Mouse (Mus musculus) ES-E14 (cell line): Measurements from ENCODE around the gene Hnf1a. TPM values are rescaled to one million over a fixed set of nuclear protein-coding genes. Genes with fewer than 3 reads are reported as not detected.

Experiments
- DNase-seq: peaks from one replicate; pipeline ENCODE4 v3.0.0-alpha.2; 2013; ENCODE audit warnings: low read depth, low spot score
- H3K27ac ChIP-seq: 2 replicates; pipeline ENCODE4 v1.5.1; 2012; ENCODE audit warnings: low read depth, mild to moderate bottlenecking, low read length, moderate library complexity, mixed read lengths; ENCODE audit not compliant: poor library complexity, insufficient read depth, severe bottlenecking
- H3K36me3 ChIP-seq: 2 replicates; pipeline ENCODE4 v1.6.1; 2012; ENCODE audit warnings: mild to moderate bottlenecking, low read length, moderate library complexity, mixed read lengths; ENCODE audit not compliant: control insufficient read depth, poor library complexity, insufficient read depth, severe bottlenecking
- H3K4me1 ChIP-seq, 2 experiments: fragments of 150-350 bp in 1 of 2; sonication (generic) in 1 of 2; 2 replicates each; pipeline ENCODE4 v1.6.1; 2012; ENCODE audit warnings: low read length in 2 of 2, mild to moderate bottlenecking in 1 of 2, mixed read lengths in 1 of 2; ENCODE audit not compliant: control insufficient read depth in 2 of 2, insufficient read depth in 2 of 2, poor library complexity in 1 of 2
- H3K4me3 ChIP-seq, 2 experiments: fragments of 150-350 bp in 1 of 2; sonication (generic) in 1 of 2; 2 replicates each; pipeline ENCODE4 v1.5.1; 2012; ENCODE audit warnings: low read length in 2 of 2, low read depth in 1 of 2, mild to moderate bottlenecking in 1 of 2, mixed read lengths in 1 of 2; ENCODE audit not compliant: insufficient read depth in 1 of 2, poor library complexity in 1 of 2, severe bottlenecking in 1 of 2
- H3K9ac ChIP-seq: 2 replicates; pipeline ENCODE4 v1.6.1; 2012; ENCODE audit warnings: low read depth, mild to moderate bottlenecking, low read length, mixed read lengths; ENCODE audit not compliant: poor library complexity, insufficient read depth, severe bottlenecking
- H3K9me3 ChIP-seq: fragments of 150-350 bp; sonication (generic); 2 replicates; pipeline ENCODE4 v1.6.1; 2012; ENCODE audit warnings: low read depth, mild to moderate bottlenecking, low read length; ENCODE audit not compliant: control insufficient read depth, insufficient read depth
- CHD2 ChIP-seq: IDR thresholded peaks from 2 replicates; pipeline ENCODE4 v1.6.1; 2014; ENCODE audit warnings: mild to moderate bottlenecking, low read depth, low read length, inconsistent platforms
- HCFC1 ChIP-seq: IDR thresholded peaks from 2 replicates; pipeline ENCODE4 v1.6.1; 2012; ENCODE audit warnings: low read length, inconsistent platforms, borderline replicate concordance; ENCODE audit not compliant: insufficient read depth
- MAFK ChIP-seq: IDR thresholded peaks from 2 replicates; pipeline ENCODE4 v1.6.1; 2014; ENCODE audit warnings: mild to moderate bottlenecking, low read depth, low read length, inconsistent platforms; ENCODE audit not compliant: insufficient read depth
- ZC3H11A ChIP-seq: IDR thresholded peaks from 2 replicates; pipeline ENCODE4 v1.6.1; 2012; ENCODE audit warnings: low read depth, mild to moderate bottlenecking, inconsistent platforms, low read length, borderline replicate concordance
- ZNF384 ChIP-seq: IDR thresholded peaks from 2 replicates; pipeline ENCODE4 v1.6.1; 2012; ENCODE audit warnings: low read depth, low read length, inconsistent platforms
- in situ Hi-C, 2 experiments: fragments of 600-800 bp; cut with MboI; formaldehyde crosslinking; loops; one replicate each; pipeline ENCODE4 v1.15.1; 2025; ENCODE audit warnings: low sequenced_read_pairs in 2 of 2, inconsistent platforms in 1 of 2; ENCODE audit not compliant: unreplicated experiment in 2 of 2
- total RNA-seq: library from RNA; depleted of rRNA; stranded (reverse); fragments of 300-350 nt; gene quantifications from 2 replicates; pipeline ENCODE4 v1.2.3, GENCODE M21; 2012

Gene Hnf1a
- total RNA-seq, 1 experiment = 2.0 TPM

DNA sequence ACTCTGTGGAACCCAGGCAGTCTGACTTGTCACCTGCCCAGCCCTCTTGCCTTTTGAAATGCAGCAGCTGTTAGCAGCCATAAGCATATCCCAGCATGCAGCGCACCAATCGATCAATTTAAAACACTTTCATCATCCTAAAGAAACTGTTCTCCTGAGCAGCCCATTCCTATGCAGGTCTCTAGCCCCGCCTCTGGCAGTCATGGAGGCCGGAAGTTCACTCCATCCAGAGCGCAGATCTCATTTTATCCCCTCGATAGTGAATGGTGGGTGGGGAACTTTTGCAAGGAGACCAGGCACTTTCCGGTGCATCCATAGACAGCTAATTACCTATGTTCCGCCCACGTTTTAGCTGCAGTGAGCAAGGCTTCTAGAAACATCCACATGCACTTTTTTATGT, 1.3 kb upstream of the Hnf1a start:
- Histone ChIP-seq H3K4me1 (peaks cover 0 to 21% of the 10 kb centered on the region in 2 experiments; a peak in 2 of 4 replicates), H3K9ac (peak overlapping the region; percentile 56; the same call in 1 of the 2 replicates), H3K36me3 (no peaks in the 10 kb centered on the region), H3K4me3 (peak overlapping the region; percentile 7 to 11; a peak in 1 of 4 replicates), H3K27ac (no peak overlapping the region; the same call in 1 of the 2 replicates), H3K9me3 (no peaks in the 10 kb centered on the region)
- no peak for TF ChIP-seq MAFK
- TF ChIP-seq CHD2 = no peak
- no peak for TF ChIP-seq ZNF384
- no peak for TF ChIP-seq ZC3H11A
- TF ChIP-seq HCFC1 = no peak
- in situ Hi-C loops = loop anchor here in 1 of 2 experiments (10.0 kb wide), 1 partner anchor 133 kb away; no protein-coding TSS in a partner anchor
- DNase-seq = no peak

DNA sequence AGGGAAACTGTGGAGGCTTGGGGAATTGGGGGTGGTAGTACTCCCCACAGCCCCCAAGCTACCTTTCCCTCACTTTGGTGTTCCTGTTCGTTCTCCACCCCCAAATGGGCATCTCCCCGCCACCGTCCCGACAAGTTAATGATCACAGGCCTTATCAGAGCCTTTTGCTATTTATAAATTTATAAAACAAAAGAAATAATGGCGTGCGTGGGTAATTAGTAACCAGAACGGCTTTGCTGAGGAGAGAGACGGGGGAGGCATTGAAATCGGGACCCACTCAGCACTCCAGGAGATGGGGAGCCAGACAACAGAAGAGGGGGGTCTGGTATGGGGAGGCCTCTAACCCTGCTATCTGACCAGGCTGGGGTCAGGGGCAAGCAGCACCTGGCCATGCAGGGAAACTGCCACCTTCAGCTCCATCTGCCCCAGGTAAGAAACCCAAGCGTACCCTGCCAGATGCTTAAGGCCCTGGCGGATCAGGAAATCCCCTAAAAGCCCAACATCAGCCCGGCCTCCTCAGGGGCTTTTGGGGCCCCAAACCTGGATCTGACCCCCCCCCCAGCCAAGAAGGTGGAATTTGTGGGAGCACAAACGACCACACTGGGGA, 1.2 kb downstream of the Hnf1a start:
- in situ Hi-C loops = loop anchor here in 1 of 2 experiments (10.0 kb wide), 1 partner anchor 135 kb away; no protein-coding TSS in a partner anchor
- Histone ChIP-seq H3K9ac (no peak overlapping the region), H3K4me3 (no peak overlapping the region), H3K9me3 (no peaks in the 10 kb centered on the region), H3K27ac (no peak overlapping the region), H3K4me1 (peaks cover 0 to 26% of the 10 kb centered on the region in 2 experiments; a peak in 2 of 4 replicates), H3K36me3 (no peaks in the 10 kb centered on the region)
- no peak for DNase-seq
- no peak for TF ChIP-seq ZC3H11A
- no peak for TF ChIP-seq MAFK
- TF ChIP-seq ZNF384 = no peak
- no peak for TF ChIP-seq HCFC1
- no peak for TF ChIP-seq CHD2

DNA sequence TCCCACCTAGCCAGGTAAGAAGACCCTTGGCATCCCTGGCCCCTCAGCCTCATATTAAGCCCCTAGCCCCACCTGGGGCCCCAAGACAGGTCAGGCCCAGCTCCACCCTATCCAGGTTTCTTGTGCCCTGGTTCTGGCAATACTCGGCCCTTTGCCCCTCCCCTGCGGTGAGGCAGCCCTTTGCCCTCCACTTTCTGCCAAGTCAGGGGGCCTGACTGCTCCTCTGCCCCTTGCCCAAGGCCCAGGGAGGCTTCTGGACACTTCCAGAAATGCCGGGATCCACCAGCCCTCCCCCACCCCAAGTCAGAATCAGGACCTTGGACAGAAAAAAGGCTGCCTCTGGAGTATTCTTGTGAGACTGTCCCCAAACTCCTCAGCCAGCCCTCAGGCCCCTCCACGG, 1.8 kb downstream of the Hnf1a start:
- DNase-seq = no peak
- TF ChIP-seq ZNF384 = no peak
- TF ChIP-seq CHD2 = no peak
- no peak for TF ChIP-seq MAFK
- TF ChIP-seq HCFC1 = no peak
- no peak for TF ChIP-seq ZC3H11A
- Histone ChIP-seq H3K9me3 (no peaks in the 10 kb centered on the region), H3K27ac (no peak overlapping the region), H3K9ac (no peak overlapping the region), H3K4me3 (no peak overlapping the region), H3K36me3 (no peaks in the 10 kb centered on the region), H3K4me1 (peaks cover 0 to 26% of the 10 kb centered on the region in 2 experiments; a peak in 2 of 4 replicates)
- in situ Hi-C loops = no loop called here

DNA sequence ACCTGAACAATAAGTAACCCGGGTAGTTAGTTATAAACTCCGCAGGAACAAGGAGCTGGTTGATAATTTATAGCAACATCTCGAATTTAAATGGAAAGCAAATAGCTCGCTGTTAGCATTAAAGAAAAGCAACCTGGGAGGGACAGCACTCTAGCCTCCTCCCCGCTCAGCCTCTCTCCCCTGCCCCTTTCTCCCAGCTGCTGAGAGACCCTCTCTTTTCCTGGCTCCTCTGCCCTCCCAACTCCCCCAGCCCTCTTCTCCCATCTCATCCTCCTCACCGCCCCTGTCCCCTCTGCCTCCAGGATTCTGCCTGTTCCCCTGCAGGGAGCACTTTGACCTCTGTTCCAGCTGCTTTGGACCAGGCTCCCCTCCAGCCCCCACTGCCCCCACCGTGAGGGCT, 2.2 kb downstream of the Hnf1a start:
- no peak for DNase-seq
- Histone ChIP-seq H3K4me3 (no peak overlapping the region), H3K27ac (no peak overlapping the region), H3K4me1 (peaks cover 0 to 26% of the 10 kb centered on the region in 2 experiments; a peak in 2 of 4 replicates), H3K9me3 (no peaks in the 10 kb centered on the region), H3K9ac (no peak overlapping the region), H3K36me3 (no peaks in the 10 kb centered on the region)
- TF ChIP-seq CHD2 = no peak
- TF ChIP-seq ZC3H11A = no peak
- TF ChIP-seq HCFC1 = no peak
- TF ChIP-seq MAFK = no peak
- TF ChIP-seq ZNF384 = no peak
- in situ Hi-C loops = no loop called here
